Mouse (Mus musculus): Measurements from ENCODE around the gene Frem2. TPM values are rescaled to one million over a fixed set of nuclear protein-coding genes. Genes with fewer than 3 reads are reported as not detected.

Gene Frem2
- polyA plus RNA-seq, 1 experiment from 2014 or later: 3.6 TPM

DNA sequence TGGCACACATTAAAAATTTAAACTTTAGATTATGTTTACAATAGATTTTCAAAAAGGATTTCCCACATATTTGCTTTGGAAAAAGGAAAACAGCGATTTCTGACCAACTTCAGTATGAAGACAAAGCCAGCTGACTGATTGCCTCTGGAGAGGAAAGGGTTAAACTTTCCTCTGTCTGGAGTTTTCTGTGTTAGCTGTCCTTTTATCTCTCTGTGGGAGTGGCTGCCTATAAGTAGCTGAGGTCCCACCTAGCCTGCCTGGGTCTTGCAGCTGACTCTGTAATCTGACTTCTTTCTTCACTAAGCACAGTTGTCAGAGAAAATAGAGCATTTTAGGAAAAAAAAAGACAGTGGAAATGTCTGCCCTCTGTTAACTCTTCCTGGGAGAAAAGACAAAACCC lies 17.1 kb upstream of the Frem2 start:
- no peaks in the 10 kb centered on the region for H3K36me3 ChIP-seq (ENCODE audit: control insufficient read depth, insufficient read depth, low read length)
- peak; percentile 86 for ATAC-seq (replicated peaks; ENCODE audit: low FRiP score)
- no peak for DNase-seq (ENCODE audit: low spot score)
- no peak overlapping the region for H3K4me3 ChIP-seq (ENCODE audit: low read depth, low read length)
- no peak overlapping the region for H3K27ac ChIP-seq (ENCODE audit: low read depth, low read length)
- 38% methylated on average over 1 of the region's 1 CpGs for WGBS
- H3K4me2 ChIP-seq: peak overlapping the region; percentile 25; the same call in 1 of the 2 replicates
- H3K9ac ChIP-seq (ENCODE audit: low read depth, low read length): no peak overlapping the region
- H3K27me3 ChIP-seq (replicated peaks; ENCODE audit: control insufficient read depth, insufficient read depth, low read length): no peaks in the 10 kb centered on the region
- H3K9me3 ChIP-seq (ENCODE audit: control insufficient read depth, low read length): no peaks in the 10 kb centered on the region
- H3K4me1 ChIP-seq (replicated peaks; ENCODE audit: control insufficient read depth, insufficient read depth, low read length): peaks cover 3% of the 10 kb centered on the region; the same call in 1 of the 2 replicates

- 73% methylated on average over 2 of the region's 2 CpGs for WGBS
- no peak for DNase-seq (ENCODE audit: low spot score)
- no peak overlapping the region for H3K9ac ChIP-seq (ENCODE audit: low read depth, low read length)
- H3K4me1 ChIP-seq (replicated peaks; ENCODE audit: control insufficient read depth, insufficient read depth, low read length): peaks cover 3% of the 10 kb centered on the region; the same call in 1 of the 2 replicates
- H3K27me3 ChIP-seq (replicated peaks; ENCODE audit: control insufficient read depth, insufficient read depth, low read length): no peaks in the 10 kb centered on the region
- no peak for ATAC-seq (replicated peaks; ENCODE audit: low FRiP score)
- H3K9me3 ChIP-seq (ENCODE audit: control insufficient read depth, low read length): no peaks in the 10 kb centered on the region
- no peak overlapping the region for H3K4me2 ChIP-seq
- H3K36me3 ChIP-seq (ENCODE audit: control insufficient read depth, insufficient read depth, low read length): no peaks in the 10 kb centered on the region
- no peak overlapping the region for H3K4me3 ChIP-seq (ENCODE audit: low read depth, low read length)
- no peak overlapping the region for H3K27ac ChIP-seq (ENCODE audit: low read depth, low read length)
Measured at GRCm38 (mm10) chr3:53669736-53670135, 12.6 kb upstream of the Frem2 start.

DNA sequence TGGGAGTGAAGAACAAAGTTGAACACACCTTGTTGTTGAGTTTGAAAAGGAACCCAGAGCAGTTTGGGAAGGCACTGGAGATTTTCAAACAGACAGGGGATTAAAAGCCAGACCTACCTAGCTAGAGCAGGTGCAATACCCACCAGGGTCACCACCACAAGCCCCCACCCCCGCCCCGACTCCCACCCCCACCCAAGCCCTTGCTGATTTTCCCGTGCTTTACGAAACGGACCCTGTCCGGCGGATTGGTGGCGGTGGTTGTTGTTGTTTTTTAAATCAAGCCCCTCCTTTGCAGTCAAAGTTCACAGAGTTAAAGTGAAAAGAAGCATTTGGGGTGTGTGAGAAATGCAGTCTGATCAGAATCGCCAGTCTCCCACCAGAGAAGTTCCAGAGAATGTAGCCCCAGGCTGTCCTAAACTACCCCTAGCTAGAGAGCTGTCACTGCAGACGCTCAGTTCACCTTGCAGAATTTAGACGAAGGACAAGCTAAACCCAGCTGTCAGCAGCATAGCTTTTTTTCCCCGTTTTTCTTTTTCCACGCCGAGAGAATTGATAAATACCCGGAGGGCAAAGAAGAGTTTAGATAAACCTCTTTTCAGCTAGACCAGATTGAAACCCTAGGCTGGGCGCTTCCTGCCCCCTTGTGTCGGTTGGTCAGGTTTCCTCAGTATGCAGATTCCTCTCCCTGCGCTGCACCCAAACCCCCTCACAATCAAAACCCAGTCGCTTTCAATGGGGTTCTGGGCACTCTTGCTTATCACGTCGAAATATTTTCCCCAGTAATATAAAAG lies 784 bp upstream of the Frem2 start:
- no peaks in the 10 kb centered on the region for H3K4me1 ChIP-seq (replicated peaks; ENCODE audit: control insufficient read depth, insufficient read depth, low read length)
- H3K4me3 ChIP-seq (ENCODE audit: low read depth, low read length): peak overlapping the region; percentile 47
- H3K36me3 ChIP-seq (ENCODE audit: control insufficient read depth, insufficient read depth, low read length): peaks cover 6% of the 10 kb centered on the region; the same call in 1 of the 2 replicates
- H3K9ac ChIP-seq (ENCODE audit: low read depth, low read length): no peak overlapping the region
- H3K4me2 ChIP-seq: peak overlapping the region; percentile 71
- DNase-seq (ENCODE audit: low spot score) (no peak), ATAC-seq (replicated peaks; ENCODE audit: low FRiP score) (no peak)
- peaks cover 10% of the 10 kb centered on the region; the same call in 1 of the 2 replicates for H3K9me3 ChIP-seq (ENCODE audit: control insufficient read depth, low read length)
- H3K27ac ChIP-seq (ENCODE audit: low read depth, low read length): no peak overlapping the region
- H3K27me3 ChIP-seq (replicated peaks; ENCODE audit: control insufficient read depth, insufficient read depth, low read length): peaks cover 38% of the 10 kb centered on the region
- WGBS: under 1% methylated on average over 21 of the region's 21 CpGs

- Histone ChIP-seq H3K4me3 (ENCODE audit: low read depth, low read length) (peak overlapping the region; percentile 47), H3K9me3 (ENCODE audit: control insufficient read depth, low read length) (peaks cover 10% of the 10 kb centered on the region; the same call in 1 of the 2 replicates), H3K36me3 (ENCODE audit: control insufficient read depth, insufficient read depth, low read length) (peaks cover 6% of the 10 kb centered on the region; the same call in 1 of the 2 replicates), H3K4me2 (peak overlapping the region; percentile 71), H3K9ac (ENCODE audit: low read depth, low read length) (no peak overlapping the region), H3K27ac (ENCODE audit: low read depth, low read length) (no peak overlapping the region), H3K4me1 (replicated peaks; ENCODE audit: control insufficient read depth, insufficient read depth, low read length) (no peaks in the 10 kb centered on the region), H3K27me3 (replicated peaks; ENCODE audit: control insufficient read depth, insufficient read depth, low read length) (peaks cover 38% of the 10 kb centered on the region)
- ATAC-seq (replicated peaks; ENCODE audit: low FRiP score): no peak
- WGBS: 3% methylated on average over 42 of the region's 42 CpGs
- DNase-seq (ENCODE audit: low spot score): no peak
Measured at GRCm38 (mm10) chr3:53656328-53656877, 752 bp downstream of the Frem2 start.

- H3K36me3 ChIP-seq (ENCODE audit: control insufficient read depth, insufficient read depth, low read length): peaks cover 6% of the 10 kb centered on the region; the same call in 1 of the 2 replicates
- no peaks in the 10 kb centered on the region for H3K4me1 ChIP-seq (replicated peaks; ENCODE audit: control insufficient read depth, insufficient read depth, low read length)
- no peak overlapping the region for H3K27ac ChIP-seq (ENCODE audit: low read depth, low read length)
- no peak overlapping the region for H3K4me3 ChIP-seq (ENCODE audit: low read depth, low read length)
- no peak overlapping the region for H3K4me2 ChIP-seq
- ATAC-seq (replicated peaks; ENCODE audit: low FRiP score) (no peak), DNase-seq (ENCODE audit: low spot score) (no peak)
- H3K27me3 ChIP-seq (replicated peaks; ENCODE audit: control insufficient read depth, insufficient read depth, low read length): peaks cover 38% of the 10 kb centered on the region
- WGBS: 74% methylated on average over 13 of the region's 13 CpGs
- peaks cover 10% of the 10 kb centered on the region; the same call in 1 of the 2 replicates for H3K9me3 ChIP-seq (ENCODE audit: control insufficient read depth, low read length)
- no peak overlapping the region for H3K9ac ChIP-seq (ENCODE audit: low read depth, low read length)
Measured at GRCm38 (mm10) chr3:53655343-53655742, 1.8 kb downstream of the Frem2 start.

- WGBS: 24% methylated on average over 8 of the region's 8 CpGs
- Histone ChIP-seq H3K9ac (ENCODE audit: low read depth, low read length) (no peak overlapping the region), H3K4me1 (replicated peaks; ENCODE audit: control insufficient read depth, insufficient read depth, low read length) (no peaks in the 10 kb centered on the region), H3K9me3 (ENCODE audit: control insufficient read depth, low read length) (peaks cover 9% of the 10 kb centered on the region; the same call in 1 of the 2 replicates), H3K4me2 (no peak overlapping the region), H3K4me3 (ENCODE audit: low read depth, low read length) (no peak overlapping the region), H3K27me3 (replicated peaks; ENCODE audit: control insufficient read depth, insufficient read depth, low read length) (peaks cover 5% of the 10 kb centered on the region), H3K36me3 (ENCODE audit: control insufficient read depth, insufficient read depth, low read length) (peaks cover 6% of the 10 kb centered on the region; the same call in 1 of the 2 replicates), H3K27ac (ENCODE audit: low read depth, low read length) (no peak overlapping the region)
- DNase-seq (ENCODE audit: low spot score): no peak
- ATAC-seq (replicated peaks; ENCODE audit: low FRiP score): no peak
Measured at GRCm38 (mm10) chr3:53650003-53650748, 7.0 kb downstream of the Frem2 start.

GRCm38 (mm10) chr3:53649425-53649824 lies 7.7 kb downstream of the Frem2 start:
- DNase-seq (ENCODE audit: low spot score) (no peak), ATAC-seq (replicated peaks; ENCODE audit: low FRiP score) (no peak)
- H3K4me2 ChIP-seq: no peak overlapping the region
- H3K27me3 ChIP-seq (replicated peaks; ENCODE audit: control insufficient read depth, insufficient read depth, low read length): no peaks in the 10 kb centered on the region
- H3K9ac ChIP-seq (ENCODE audit: low read depth, low read length): no peak overlapping the region
- H3K9me3 ChIP-seq (ENCODE audit: control insufficient read depth, low read length): peaks cover 4% of the 10 kb centered on the region; the same call in 1 of the 2 replicates
- WGBS: 50% methylated on average over 4 of the region's 4 CpGs
- no peak overlapping the region for H3K27ac ChIP-seq (ENCODE audit: low read depth, low read length)
- peaks cover 6% of the 10 kb centered on the region; the same call in 1 of the 2 replicates for H3K36me3 ChIP-seq (ENCODE audit: control insufficient read depth, insufficient read depth, low read length)
- no peak overlapping the region for H3K4me3 ChIP-seq (ENCODE audit: low read depth, low read length)
- H3K4me1 ChIP-seq (replicated peaks; ENCODE audit: control insufficient read depth, insufficient read depth, low read length): no peaks in the 10 kb centered on the region

GRCm38 (mm10) chr3:53648902-53649301 lies 8.3 kb downstream of the Frem2 start:
- H3K9ac ChIP-seq (ENCODE audit: low read depth, low read length): no peak overlapping the region
- no peak overlapping the region for H3K4me3 ChIP-seq (ENCODE audit: low read depth, low read length)
- no peak overlapping the region for H3K27ac ChIP-seq (ENCODE audit: low read depth, low read length)
- no peak overlapping the region for H3K4me2 ChIP-seq
- ATAC-seq (replicated peaks; ENCODE audit: low FRiP score): no peak
- no peaks in the 10 kb centered on the region for H3K4me1 ChIP-seq (replicated peaks; ENCODE audit: control insufficient read depth, insufficient read depth, low read length)
- no peak for DNase-seq (ENCODE audit: low spot score)
- 83% methylated on average over 4 of the region's 4 CpGs for WGBS
- no peaks in the 10 kb centered on the region for H3K27me3 ChIP-seq (replicated peaks; ENCODE audit: control insufficient read depth, insufficient read depth, low read length)
- H3K9me3 ChIP-seq (ENCODE audit: control insufficient read depth, low read length): no peaks in the 10 kb centered on the region; the same call in 1 of the 2 replicates
- peaks cover 1% of the 10 kb centered on the region; the same call in 1 of the 2 replicates for H3K36me3 ChIP-seq (ENCODE audit: control insufficient read depth, insufficient read depth, low read length)

Data from liver, embryonic 11.5 days (tissue).